Mouse (Mus musculus) liver, adult 2 months (tissue): ENCODE results near the gene Nr1h2. TPM values are rescaled to one million over a fixed set of nuclear protein-coding genes. Genes with fewer than 3 reads are reported as not detected.

Experiments used
- DNase-seq: peaks from one replicate; pipeline ENCODE4 v3.0.0-alpha.2; 2011; ENCODE audit warnings: low read depth, low spot score; ENCODE audit errors: extremely low read depth
- H3K27ac ChIP-seq: fragments of 200-500 bp; replicated peaks from 2 replicates; pipeline ENCODE4 v1.5.1; 2012; ENCODE audit warnings: low read depth, mild to moderate bottlenecking, control low read depth, inconsistent platforms, low read length; ENCODE audit not compliant: insufficient read depth
- H3K27me3 ChIP-seq: fragments of 200-500 bp; 2 replicates; pipeline ENCODE4 v1.6.1; 2012; ENCODE audit warnings: mild to moderate bottlenecking, moderate library complexity, low read length, inconsistent platforms; ENCODE audit not compliant: control insufficient read depth, insufficient read depth
- H3K36me3 ChIP-seq: fragments of 200-500 bp; 2 replicates; pipeline ENCODE4 v1.6.1; 2012; ENCODE audit warnings: low read length, inconsistent platforms; ENCODE audit not compliant: control insufficient read depth, insufficient read depth
- H3K4me1 ChIP-seq: fragments of 200-500 bp; 2 replicates; pipeline ENCODE4 v1.6.1; 2011; ENCODE audit warnings: low read length; ENCODE audit not compliant: control insufficient read depth, insufficient read depth
- H3K4me3 ChIP-seq: fragments of 200-500 bp; 2 replicates; pipeline ENCODE4 v1.5.1; 2011; ENCODE audit warnings: low read depth, mild to moderate bottlenecking, control low read depth, low read length, moderate library complexity; ENCODE audit not compliant: insufficient read depth
- H3K79me2 ChIP-seq: fragments of 200-500 bp; 2 replicates; pipeline ENCODE4 v1.6.1; 2012; ENCODE audit warnings: inconsistent platforms, mild to moderate bottlenecking, low read length, moderate library complexity; ENCODE audit not compliant: control insufficient read depth, insufficient read depth
- H3K9ac ChIP-seq: fragments of 200-500 bp; 2 replicates; pipeline ENCODE4 v1.6.1; 2012; ENCODE audit warnings: low read depth, mild to moderate bottlenecking, control low read depth, inconsistent platforms, low read length
- CTCF ChIP-seq: fragments of 200-500 bp; IDR thresholded peaks from 2 replicates; pipeline ENCODE4 v1.5.1; 2011; ENCODE audit warnings: low read depth, low read length, control low read depth
- POLR2A ChIP-seq: fragments of 200-500 bp; IDR thresholded peaks from 2 replicates; pipeline ENCODE4 v1.6.1; 2011; ENCODE audit warnings: low read length, control low read depth; ENCODE audit not compliant: insufficient read depth; ENCODE audit errors: extremely low read depth
- WGBS: fragments of 180-500 bp; shearing (Covaris S2); methylation state at CpG from one replicate; pipeline ENCODE4 v1.1.7; 2018; 5-methylcytosine and 5-hydroxymethylcytosine counted together
- polyA plus RNA-seq: library from polyadenylated mRNA; depleted of rRNA; stranded (reverse); fragments of >200 nt; gene quantifications from 2 replicates; pipeline ENCODE4 v1.2.3, GENCODE M21; 2012
- total RNA-seq: library from RNA; depleted of rRNA; stranded (reverse); fragments of >200 nt; gene quantifications from 2 replicates; pipeline ENCODE4 v1.2.3, GENCODE M21; 2014

The Nr1h2 gene
- total and polyA plus RNA-seq, 2 experiments: 21.6 to 80.3 TPM

- 0 out of 2 replicates have a peak within 1 kb of the TSS, but pooled peaks have one; percentile 25 for H3K27ac ChIP-seq
- H3K4me1 ChIP-seq: peaks cover 4% of the 10 kb centered on the region; the same call in 1 of the 2 replicates
- peaks cover 18% of the 10 kb centered on the region; the same call in 1 of the 2 replicates for H3K36me3 ChIP-seq
- peak within 1 kb of the TSS; percentile 44 for H3K9ac ChIP-seq
- under 1% methylated on average over 43 of the region's 43 CpGs for WGBS
- H3K27me3 ChIP-seq: no peaks in the 10 kb centered on the region
- no peak for TF ChIP-seq POLR2A
- peak; percentile 92 for TF ChIP-seq CTCF
- H3K79me2 ChIP-seq: no peaks in the 10 kb centered on the region
- H3K4me3 ChIP-seq: peak within 1 kb of the TSS; percentile 83
- peak; percentile 93 for DNase-seq
Measured at GRCm38 (mm10) chr7:44548497-44549087, 5.2 kb downstream of the Nr1h2 start, which contains the start of gene Pold1. Pold1 (minus strand) TSS chr7:44548849.

DNA sequence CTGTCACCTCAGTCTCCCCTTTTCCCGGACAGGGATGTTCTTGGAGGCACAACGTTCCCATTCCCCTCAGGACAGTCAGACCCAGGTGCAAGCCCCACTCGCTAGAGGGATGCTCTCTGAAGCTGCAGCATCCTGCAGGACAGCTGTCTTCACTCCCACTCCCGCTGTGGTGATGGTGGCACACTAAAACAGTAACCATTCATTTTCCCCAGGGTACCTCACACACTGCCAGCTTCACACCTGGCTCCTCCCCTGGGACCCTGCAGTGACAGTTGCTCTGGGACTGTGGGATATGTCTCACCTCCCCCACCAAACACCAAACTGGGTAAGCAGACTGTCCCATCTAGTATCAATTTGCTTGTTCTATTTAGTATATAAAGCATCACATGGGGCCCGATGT, 6.0 kb downstream of the Nr1h2 start:
- Histone ChIP-seq H3K27ac (no peak overlapping the region), H3K9ac (no peak overlapping the region), H3K79me2 (no peaks in the 10 kb centered on the region), H3K4me1 (no peaks in the 10 kb centered on the region), H3K27me3 (no peaks in the 10 kb centered on the region), H3K4me3 (no peak overlapping the region), H3K36me3 (peaks cover 18% of the 10 kb centered on the region; the same call in 1 of the 2 replicates)
- DNase-seq: no peak
- TF ChIP-seq POLR2A (no peak), CTCF (no peak)
- WGBS: 29% methylated on average over 5 of the region's 5 CpGs

GRCm38 (mm10) chr7:44547041-44547440, 6.7 kb downstream of the Nr1h2 start:
- WGBS: 89% methylated on average over 13 of the region's 13 CpGs
- Histone ChIP-seq H3K27me3 (no peaks in the 10 kb centered on the region), H3K9ac (no peak overlapping the region), H3K79me2 (no peaks in the 10 kb centered on the region), H3K4me3 (no peak overlapping the region), H3K4me1 (no peaks in the 10 kb centered on the region), H3K27ac (no peak overlapping the region), H3K36me3 (peaks cover 16% of the 10 kb centered on the region; the same call in 1 of the 2 replicates)
- DNase-seq: no peak
- no peak for TF ChIP-seq CTCF
- no peak for TF ChIP-seq POLR2A

- H3K9ac ChIP-seq: no peak overlapping the region
- no peaks in the 10 kb centered on the region for H3K79me2 ChIP-seq
- TF ChIP-seq POLR2A: no peak
- no peak for TF ChIP-seq CTCF
- no peaks in the 10 kb centered on the region for H3K27me3 ChIP-seq
- 98% methylated on average over 3 of the region's 3 CpGs for WGBS
- DNase-seq: no peak
- peaks cover 9% of the 10 kb centered on the region; the same call in 1 of the 2 replicates for H3K36me3 ChIP-seq
- no peak overlapping the region for H3K4me3 ChIP-seq
- no peak overlapping the region for H3K27ac ChIP-seq
- no peaks in the 10 kb centered on the region for H3K4me1 ChIP-seq
Measured at GRCm38 (mm10) chr7:44546274-44546673, 7.5 kb downstream of the Nr1h2 start.

GRCm38 (mm10) chr7:44543071-44543470, 10.7 kb downstream of the Nr1h2 start:
- TF ChIP-seq CTCF (no peak), POLR2A (no peak)
- Histone ChIP-seq H3K4me1 (no peaks in the 10 kb centered on the region), H3K27me3 (no peaks in the 10 kb centered on the region), H3K4me3 (no peak overlapping the region), H3K27ac (no peak overlapping the region), H3K9ac (no peak overlapping the region), H3K36me3 (no peaks in the 10 kb centered on the region), H3K79me2 (no peaks in the 10 kb centered on the region)
- DNase-seq: no peak
- WGBS: 93% methylated on average over 12 of the region's 12 CpGs

- Histone ChIP-seq H3K27me3 (no peaks in the 10 kb centered on the region), H3K36me3 (no peaks in the 10 kb centered on the region), H3K4me1 (no peaks in the 10 kb centered on the region), H3K79me2 (no peaks in the 10 kb centered on the region), H3K4me3 (no peak overlapping the region), H3K27ac (no peak overlapping the region), H3K9ac (no peak overlapping the region)
- TF ChIP-seq POLR2A (no peak), CTCF (no peak)
- WGBS: 92% methylated on average over 11 of the region's 11 CpGs
- DNase-seq: no peak
Measured at GRCm38 (mm10) chr7:44542555-44542954, 11.2 kb downstream of the Nr1h2 start.
